Mouse (Mus musculus) heart, postnatal 0 days (tissue): ENCODE measurements around the gene Mgarp.

ENCODE experiments used
- CTCF ChIP-seq: IDR thresholded peaks from 2 replicates; pipeline ENCODE4 v1.5.1; 2016; ENCODE audit warnings: antibody characterized with exemption, control low read depth, low read depth
- EP300 ChIP-seq: IDR thresholded peaks from 2 replicates; pipeline ENCODE4 v1.6.1; 2016; ENCODE audit warnings: antibody characterized with exemption, low read depth

GRCm38 (mm10) chr3:51340552-51341267 is 55.8 kb downstream of the Mgarp start, which contains the start of gene Elf2:
- TF ChIP-seq CTCF, result no peak
- TF ChIP-seq EP300, result peak; percentile 50; the same call in 1 of the 2 replicates
